Mouse (Mus musculus): Measurements from ENCODE around the gene Parp11. TPM values are rescaled to one million over a fixed set of nuclear protein-coding genes. Genes with fewer than 3 reads are reported as not detected.

Parp11 gene
- polyA plus RNA-seq, 1 experiment from 2014 or later = 15.1 TPM

- Histone ChIP-seq H3K36me3 (ENCODE audit: insufficient read depth, low read length) (no peaks in the 10 kb centered on the region), H3K9me3 (replicated peaks; ENCODE audit: low read length) (no peaks in the 10 kb centered on the region), H3K9ac (ENCODE audit: low read depth, low read length) (peak overlapping the region; percentile 84), H3K27me3 (ENCODE audit: insufficient read depth, low read length) (no peaks in the 10 kb centered on the region), H3K4me1 (replicated peaks; ENCODE audit: insufficient read depth, low read length) (0 out of 2 replicates have a peak, but pooled peaks cover 7% of the 10 kb centered on the region), H3K27ac (peak overlapping the region; percentile 83), H3K4me2 (ENCODE audit: low read length) (peak overlapping the region; percentile 71), H3K4me3 (replicated peaks; ENCODE audit: low read depth, low read length) (peak overlapping the region; percentile 77)
- TF ChIP-seq CTCF (IDR thresholded peaks at IDR 0.05; ENCODE audit: low read depth) = no peak
- WGBS = under 1% methylated on average over 66 of the region's 70 CpGs
- ATAC-seq (replicated peaks; ENCODE audit: low FRiP score, low read depth) (peak; percentile 97), DNase-seq (ENCODE audit: low spot score) (peak; percentile 96)
Measured at GRCm38 (mm10) chr6:127453407-127454343, 7.0 kb downstream of the Parp11 start.

- H3K4me2 ChIP-seq (ENCODE audit: low read length) = peak overlapping the region; percentile 71
- ATAC-seq (replicated peaks; ENCODE audit: low FRiP score, low read depth) = no peak
- no peaks in the 10 kb centered on the region for H3K27me3 ChIP-seq (ENCODE audit: insufficient read depth, low read length)
- 0 out of 2 replicates have a peak, but pooled peaks cover 7% of the 10 kb centered on the region for H3K4me1 ChIP-seq (replicated peaks; ENCODE audit: insufficient read depth, low read length)
- no peak for TF ChIP-seq CTCF (IDR thresholded peaks at IDR 0.05; ENCODE audit: low read depth)
- 38% methylated on average over 10 of the region's 10 CpGs for WGBS
- peak overlapping the region; percentile 84 for H3K9ac ChIP-seq (ENCODE audit: low read depth, low read length)
- no peak overlapping the region for H3K27ac ChIP-seq
- H3K36me3 ChIP-seq (ENCODE audit: insufficient read depth, low read length) = no peaks in the 10 kb centered on the region
- H3K4me3 ChIP-seq (replicated peaks; ENCODE audit: low read depth, low read length) = peak overlapping the region; percentile 77
- no peak for DNase-seq (ENCODE audit: low spot score)
- no peaks in the 10 kb centered on the region for H3K9me3 ChIP-seq (replicated peaks; ENCODE audit: low read length)
Measured at GRCm38 (mm10) chr6:127454344-127454707, 7.7 kb downstream of the Parp11 start.

- TF ChIP-seq CTCF (IDR thresholded peaks at IDR 0.05; ENCODE audit: low read depth) = no peak
- no peak overlapping the region for H3K4me3 ChIP-seq (replicated peaks; ENCODE audit: low read depth, low read length)
- H3K4me1 ChIP-seq (replicated peaks; ENCODE audit: insufficient read depth, low read length) = 0 out of 2 replicates have a peak, but pooled peaks cover 7% of the 10 kb centered on the region
- no peaks in the 10 kb centered on the region for H3K36me3 ChIP-seq (ENCODE audit: insufficient read depth, low read length)
- no peak overlapping the region for H3K9ac ChIP-seq (ENCODE audit: low read depth, low read length)
- ATAC-seq (replicated peaks; ENCODE audit: low FRiP score, low read depth) = no peak
- H3K27me3 ChIP-seq (ENCODE audit: insufficient read depth, low read length) = no peaks in the 10 kb centered on the region
- H3K27ac ChIP-seq = no peak overlapping the region
- no peak for DNase-seq (ENCODE audit: low spot score)
- H3K4me2 ChIP-seq (ENCODE audit: low read length) = peak overlapping the region; percentile 71
- H3K9me3 ChIP-seq (replicated peaks; ENCODE audit: low read length) = no peaks in the 10 kb centered on the region
- 86% methylated on average over 6 of the region's 6 CpGs for WGBS
Measured at GRCm38 (mm10) chr6:127454809-127455208, 8.2 kb downstream of the Parp11 start.

GRCm38 (mm10) chr6:127455440-127455839, 8.8 kb downstream of the Parp11 start:
- WGBS = 93% methylated on average over 4 of the region's 4 CpGs
- no peak overlapping the region for H3K9ac ChIP-seq (ENCODE audit: low read depth, low read length)
- 0 out of 2 replicates have a peak, but pooled peaks cover 7% of the 10 kb centered on the region for H3K4me1 ChIP-seq (replicated peaks; ENCODE audit: insufficient read depth, low read length)
- no peak overlapping the region for H3K4me3 ChIP-seq (replicated peaks; ENCODE audit: low read depth, low read length)
- H3K36me3 ChIP-seq (ENCODE audit: insufficient read depth, low read length) = no peaks in the 10 kb centered on the region
- no peaks in the 10 kb centered on the region for H3K9me3 ChIP-seq (replicated peaks; ENCODE audit: low read length)
- no peak for TF ChIP-seq CTCF (IDR thresholded peaks at IDR 0.05; ENCODE audit: low read depth)
- DNase-seq (ENCODE audit: low spot score) (no peak), ATAC-seq (replicated peaks; ENCODE audit: low FRiP score, low read depth) (no peak)
- no peak overlapping the region for H3K27ac ChIP-seq
- no peaks in the 10 kb centered on the region for H3K27me3 ChIP-seq (ENCODE audit: insufficient read depth, low read length)
- H3K4me2 ChIP-seq (ENCODE audit: low read length) = no peak overlapping the region

GRCm38 (mm10) chr6:127456769-127457168, 10.1 kb downstream of the Parp11 start:
- no peaks in the 10 kb centered on the region for H3K9me3 ChIP-seq (replicated peaks; ENCODE audit: low read length)
- 99% methylated on average over 2 of the region's 2 CpGs for WGBS
- H3K4me1 ChIP-seq (replicated peaks; ENCODE audit: insufficient read depth, low read length) = 0 out of 2 replicates have a peak, but pooled peaks cover 7% of the 10 kb centered on the region
- no peak for TF ChIP-seq CTCF (IDR thresholded peaks at IDR 0.05; ENCODE audit: low read depth)
- no peaks in the 10 kb centered on the region for H3K27me3 ChIP-seq (ENCODE audit: insufficient read depth, low read length)
- H3K4me2 ChIP-seq (ENCODE audit: low read length) = no peak overlapping the region
- DNase-seq (ENCODE audit: low spot score) = no peak
- ATAC-seq (replicated peaks; ENCODE audit: low FRiP score, low read depth) = no peak
- no peak overlapping the region for H3K27ac ChIP-seq
- H3K4me3 ChIP-seq (replicated peaks; ENCODE audit: low read depth, low read length) = no peak overlapping the region
- no peak overlapping the region for H3K9ac ChIP-seq (ENCODE audit: low read depth, low read length)
- H3K36me3 ChIP-seq (ENCODE audit: insufficient read depth, low read length) = no peaks in the 10 kb centered on the region

- Histone ChIP-seq H3K4me1 (replicated peaks; ENCODE audit: insufficient read depth, low read length) (0 out of 2 replicates have a peak, but pooled peaks cover 2% of the 10 kb centered on the region), H3K4me2 (ENCODE audit: low read length) (no peak overlapping the region), H3K4me3 (replicated peaks; ENCODE audit: low read depth, low read length) (no peak overlapping the region), H3K9ac (ENCODE audit: low read depth, low read length) (no peak overlapping the region), H3K27me3 (ENCODE audit: insufficient read depth, low read length) (no peaks in the 10 kb centered on the region), H3K36me3 (ENCODE audit: insufficient read depth, low read length) (no peaks in the 10 kb centered on the region), H3K27ac (no peak overlapping the region), H3K9me3 (replicated peaks; ENCODE audit: low read length) (no peaks in the 10 kb centered on the region)
- TF ChIP-seq CTCF (IDR thresholded peaks at IDR 0.05; ENCODE audit: low read depth) = no peak
- 93% methylated on average over 2 of the region's 2 CpGs for WGBS
- ATAC-seq (replicated peaks; ENCODE audit: low FRiP score, low read depth) = no peak
- no peak for DNase-seq (ENCODE audit: low spot score)
Measured at GRCm38 (mm10) chr6:127459776-127460175, 13.1 kb downstream of the Parp11 start.

Data from kidney, postnatal 0 days (tissue).